Mouse (Mus musculus): Measurements from ENCODE around the gene Dnm1. TPM values are rescaled to one million over a fixed set of nuclear protein-coding genes. Genes with fewer than 3 reads are reported as not detected.
"Not testable (repeated sequence)": the region's sequence is repeated elsewhere in the genome, so short reads cannot be mapped to it uniquely, and the experiment has no call there.

The Dnm1 gene
- total RNA-seq, 4 experiments from 2014 or later, result 3.5 to 7.5 (median 4.6) TPM

- no peak for DNase-seq (ENCODE audit: low spot score)
Observed at GRCm38 (mm10) chr2:32312318-32312964, 40.7 kb downstream of the Dnm1 start.

- no peak for DNase-seq (ENCODE audit: low spot score)
Observed at GRCm38 (mm10) chr2:32311443-32312317, 41.5 kb downstream of the Dnm1 start.

GRCm38 (mm10) chr2:32310096-32310845, 42.9 kb downstream of the Dnm1 start:
- DNase-seq (ENCODE audit: low spot score), result no peak

- no peak for DNase-seq (ENCODE audit: low spot score)
Observed at GRCm38 (mm10) chr2:32308870-32309568, 44.1 kb downstream of the Dnm1 start.

- DNase-seq (ENCODE audit: low spot score), result no peak
Observed at GRCm38 (mm10) chr2:32307941-32308760, 45.0 kb downstream of the Dnm1 start.

- DNase-seq (ENCODE audit: low spot score), result no peak
Observed at GRCm38 (mm10) chr2:32307247-32307798, 45.8 kb downstream of the Dnm1 start.

GRCm38 (mm10) chr2:32306176-32306575, 47.0 kb downstream of the Dnm1 start:
- DNase-seq (ENCODE audit: low spot score), result no peak

- no peak for DNase-seq (ENCODE audit: low spot score)
Observed at GRCm38 (mm10) chr2:32305668-32306067, 47.5 kb downstream of the Dnm1 start.

- DNase-seq (ENCODE audit: low spot score), result no peak
Observed at GRCm38 (mm10) chr2:32304145-32304832, 48.8 kb downstream of the Dnm1 start.

GRCm38 (mm10) chr2:32302952-32303351, 50.2 kb downstream of the Dnm1 start:
- no peak for DNase-seq (ENCODE audit: low spot score)

- DNase-seq (ENCODE audit: low spot score), result no peak
Observed at GRCm38 (mm10) chr2:32299469-32299868, 53.7 kb downstream of the Dnm1 start.

GRCm38 (mm10) chr2:32295842-32296241, 57.3 kb downstream of the Dnm1 start:
- DNase-seq (ENCODE audit: low spot score), result not testable (repeated sequence)

- no peak for DNase-seq (ENCODE audit: low spot score)
Observed at GRCm38 (mm10) chr2:32295285-32295684, 57.9 kb downstream of the Dnm1 start.

GRCm38 (mm10) chr2:32294348-32294747, 58.8 kb downstream of the Dnm1 start:
- DNase-seq (ENCODE audit: low spot score), result peak; percentile 58

GRCm38 (mm10) chr2:32289578-32289977, 63.6 kb downstream of the Dnm1 start:
- peak; percentile 58 for DNase-seq (ENCODE audit: low spot score)

- peak; percentile 54 for DNase-seq (ENCODE audit: low spot score)
Observed at GRCm38 (mm10) chr2:32288371-32288931, 64.7 kb downstream of the Dnm1 start.

GRCm38 (mm10) chr2:32287923-32288367, 65.2 kb downstream of the Dnm1 start, which contains the start of gene Swi5:
Gene Swi5, minus strand, starts transcription at chr2:32288075.
- peak; percentile 94 for DNase-seq (ENCODE audit: low spot score)

GRCm38 (mm10) chr2:32287334-32287840, 65.8 kb downstream of the Dnm1 start, which contains the start of gene Golga2:
Gene Golga2, plus strand, starts transcription at chr2:32287384.
- no peak for DNase-seq (ENCODE audit: low spot score)

- no peak for DNase-seq (ENCODE audit: low spot score)
Observed at GRCm38 (mm10) chr2:32283986-32284385, 69.2 kb downstream of the Dnm1 start.

Measured in heart, adult 8-10 months (tissue).